35 mouse cellular contexts compared by ENCODE assay signal in genomic region chr1:124635246-124635768, GRCm38 (mm10).
"Had no signal": no experiment of that assay in that cellular context is flagged by ENCODE, and none has a peak within 500 bp of the region (broad histone marks: within the 10 kb centered on the region; RNA-seq: fewer than 3 reads in every experiment).

No protein-coding gene starts in this region.

- H3K4me2 ChIP-seq: heart, embryonic 11.5 days; heart, embryonic 12.5 days; heart, embryonic 13.5 days; heart, embryonic 15.5 days; hindbrain, embryonic 12.5 days; hindbrain, embryonic 13.5 days; hindbrain, embryonic 14.5 days; hindbrain, embryonic 15.5 days; intestine, embryonic 15.5 days; kidney, embryonic 15.5 days had no signal

- H3K9me3 ChIP-seq: heart, embryonic 10.5 days; heart, embryonic 13.5 days; heart, embryonic 15.5 days; hindbrain, embryonic 10.5 days; hindbrain, embryonic 12.5 days; hindbrain, embryonic 13.5 days; hindbrain, embryonic 15.5 days; intestine, embryonic 15.5 days; kidney, embryonic 15.5 days had no signal

- H3K36me3 ChIP-seq: heart, embryonic 10.5 days; heart, embryonic 12.5 days; heart, embryonic 13.5 days; heart, embryonic 15.5 days; hindbrain, embryonic 10.5 days; hindbrain, embryonic 12.5 days; hindbrain, embryonic 13.5 days; hindbrain, embryonic 15.5 days; intestine, embryonic 15.5 days; kidney, embryonic 15.5 days had no signal

- H3K4me1 ChIP-seq: heart, embryonic 10.5 days; heart, embryonic 12.5 days; heart, embryonic 13.5 days; heart, embryonic 15.5 days; hindbrain, embryonic 10.5 days; hindbrain, embryonic 12.5 days; hindbrain, embryonic 13.5 days; hindbrain, embryonic 15.5 days; intestine, embryonic 15.5 days; kidney, embryonic 15.5 days had no signal

- DNase-seq: heart, postnatal 10 days; heart, postnatal 14 days; heart, postnatal 36 days; heart, postnatal 4 days; kidney, adult 11 months; kidney, adult 18-20 months; kidney, adult 2 months; kidney, adult 8-10 months; kidney, adult 9 months; kidney, postnatal 10 days; kidney, postnatal 14 days; kidney, postnatal 25 days; kidney, postnatal 36 days; kidney, postnatal 4 days; layer of hippocampus, adult 9-11 months; layer of hippocampus, postnatal 36 days had no signal

- H3K27ac ChIP-seq: heart, embryonic 10.5 days; heart, embryonic 13.5 days; heart, embryonic 15.5 days; hindbrain, embryonic 10.5 days; hindbrain, embryonic 12.5 days; hindbrain, embryonic 13.5 days; hindbrain, embryonic 14.5 days; hindbrain, embryonic 15.5 days; hindbrain, postnatal 0 days; intestine, embryonic 15.5 days; kidney, embryonic 15.5 days; kidney, postnatal 0 days; layer of hippocampus, adult 2 months had no signal

- ATAC-seq: hindbrain, embryonic 16.5 days; hindbrain, postnatal 0 days; inflammation-experienced regulatory T-cells, adult 6 months; intestine, embryonic 15.5 days; intestine, embryonic 16.5 days; intestine, postnatal 0 days had no signal

- H3K9ac ChIP-seq: heart, embryonic 12.5 days; heart, embryonic 13.5 days; heart, embryonic 15.5 days; hindbrain, embryonic 12.5 days; hindbrain, embryonic 13.5 days; hindbrain, embryonic 14.5 days; hindbrain, embryonic 15.5 days; intestine, embryonic 15.5 days; kidney, embryonic 15.5 days had no signal

- H3K4me3 ChIP-seq: heart, embryonic 10.5 days; heart, embryonic 12.5 days; heart, embryonic 13.5 days; heart, embryonic 15.5 days; hindbrain, embryonic 10.5 days; hindbrain, embryonic 12.5 days; hindbrain, embryonic 13.5 days; hindbrain, embryonic 15.5 days; intestine, embryonic 15.5 days; kidney, embryonic 15.5 days; layer of hippocampus, adult 2 months had no signal

- H3K27me3 ChIP-seq: heart, embryonic 12.5 days; heart, embryonic 13.5 days; heart, embryonic 15.5 days; hindbrain, embryonic 12.5 days; hindbrain, embryonic 13.5 days; hindbrain, embryonic 15.5 days; intestine, embryonic 15.5 days; kidney, embryonic 15.5 days had no signal
